ENCODE assay signal across 11 mouse cellular contexts in the genomic region with DNA sequence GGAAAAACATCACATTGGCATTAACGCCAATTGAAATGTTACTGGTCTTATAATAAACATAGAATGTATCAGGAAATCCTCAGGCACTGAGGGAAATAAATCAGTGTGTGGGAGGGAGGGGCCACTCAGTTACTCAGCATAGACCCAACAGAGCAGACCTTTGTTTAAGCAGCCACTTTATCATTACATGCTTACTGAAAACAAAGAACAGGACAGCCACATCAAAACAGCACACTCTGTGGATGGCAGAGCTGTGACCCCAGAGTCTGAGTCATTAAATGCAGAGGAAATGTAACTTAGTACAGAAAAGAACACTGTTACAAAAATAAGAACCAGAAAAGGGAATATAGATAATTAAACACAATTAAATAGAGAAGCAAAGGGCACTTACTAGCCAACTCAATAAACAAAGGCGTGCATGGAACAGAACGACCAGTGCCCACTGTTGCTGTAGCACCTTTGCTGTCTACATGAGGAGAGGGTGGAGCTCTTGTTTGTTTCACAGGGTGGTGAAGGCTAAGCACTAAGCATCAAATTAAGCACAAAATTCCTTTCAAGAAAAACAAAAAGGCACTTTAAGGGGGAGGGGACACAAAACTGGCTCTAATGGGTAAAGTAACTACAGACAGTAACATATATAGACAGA. TPM values are rescaled to one million over a fixed set of nuclear protein-coding genes. Genes with fewer than 3 reads are reported as not detected.
DNase-seq lines count a peak whose midpoint lies in the region; ATAC-seq and TF ChIP-seq lines count a peak whose summit lies in the region.
"Had no signal": no experiment of that assay in that cellular context is flagged by ENCODE, and none has a peak within 500 bp of the region (broad histone marks: within the 10 kb centered on the region; RNA-seq: fewer than 3 reads in every experiment).

No protein-coding gene starts in this region.

- no peak overlapping the region for H3K9ac ChIP-seq in forebrain, postnatal 0 days

- H3K27me3 ChIP-seq in heart, embryonic 10.5 days (ENCODE audit: insufficient read depth, poor library complexity, severe bottlenecking), result no peaks in the 10 kb centered on the region
- no peaks in the 10 kb centered on the region for H3K27me3 ChIP-seq in forebrain, postnatal 0 days (ENCODE audit: insufficient read depth, low read length)

- H3K4me3 ChIP-seq in heart, embryonic 10.5 days, result no peak overlapping the region
- no peak overlapping the region for H3K4me3 ChIP-seq in forebrain, postnatal 0 days (ENCODE audit: low read depth, low read length)

- H3K4me1 ChIP-seq in heart, embryonic 10.5 days, result peaks cover 25% of the 10 kb centered on the region
- H3K4me1 ChIP-seq in forebrain, postnatal 0 days (ENCODE audit: insufficient read depth), result peaks cover 10% of the 10 kb centered on the region

- H3K9me3 ChIP-seq in heart, embryonic 10.5 days, result no peaks in the 10 kb centered on the region
- no peaks in the 10 kb centered on the region for H3K9me3 ChIP-seq in forebrain, postnatal 0 days (ENCODE audit: low read length)

- H3K4me2 ChIP-seq in forebrain, postnatal 0 days (ENCODE audit: low read depth), result no peak overlapping the region

- H3K36me3 ChIP-seq in heart, embryonic 10.5 days, result no peaks in the 10 kb centered on the region
- no peaks in the 10 kb centered on the region for H3K36me3 ChIP-seq in forebrain, postnatal 0 days (ENCODE audit: insufficient read depth)

- 54% methylated on average over 3 of the region's 3 CpGs for WGBS in heart, embryonic 10.5 days
- 39% methylated on average over 3 of the region's 3 CpGs for WGBS in forebrain, postnatal 0 days

- ATAC-seq in forebrain, postnatal 0 days, result peak; percentile 49
- ATAC-seq: activated CD4-positive, CD25-positive, alpha-beta regulatory T cell, adult 4 months had no signal

- H3K27ac ChIP-seq in heart, embryonic 10.5 days, result peak overlapping the region; percentile 37; the same call in 1 of the 2 replicates
- H3K27ac ChIP-seq in forebrain, postnatal 0 days (ENCODE audit: low read depth, low read length), result peak overlapping the region; percentile 35

- no peak for DNase-seq in heart, embryonic 10.5 days (ENCODE audit: low spot score)
- no peak for DNase-seq in heart, postnatal 4 days
- peak; percentile 72 for DNase-seq in 3T3-L1 (ENCODE audit: low read depth, low spot score)
- DNase-seq in forebrain, postnatal 0 days, result no peak
- peak; percentile 29 for DNase-seq in lung, postnatal 25 days (ENCODE audit: low spot score)
- no peak for DNase-seq in adrenal gland, postnatal 25 days
- no peak for DNase-seq in thymus, postnatal 0 days (ENCODE audit: low spot score)
- DNase-seq in urinary bladder, postnatal 4 days (ENCODE audit: low spot score in 2 of 2), result no peak
- DNase-seq: B cell, adult 2 months; cerebellum, adult 8-10 months had no signal

- no peak for TF ChIP-seq CTCF in forebrain, postnatal 0 days (IDR thresholded peaks at IDR 0.05; ENCODE audit: low read depth)

RNA-seq across cellular contexts. Expression of a gene that starts 16.8 kb away (rescaled TPM):
- polyA plus RNA-seq in heart, embryonic 10.5 days (2016; fragmentation: Nextera tagmentation; extraction: Ambion mirVana), result 0.84 and 1.1 TPM in 2 replicates
- total RNA-seq in heart, postnatal 4 days (2021), result 1 to 10 TPM; 5.4 to 5.6 TPM
- total RNA-seq in forebrain, postnatal 0 days (2014; rRNA removed), result 10.2 and 14.0 TPM in 2 replicates
- 1.5 and 1.8 TPM in 2 replicates for polyA plus RNA-seq in forebrain, postnatal 0 days (2015; fragmentation: Nextera tagmentation; extraction: Ambion mirVana)
- total RNA-seq in adrenal gland, postnatal 25 days (2021), result 8.4 and 9.9 TPM in 2 replicates
- polyA plus RNA-seq in thymus, postnatal 0 days (2015; fragmentation: Nextera tagmentation; extraction: Ambion mirVana), result 0.22 and 0.23 TPM in 2 replicates
- polyA plus RNA-seq: activated CD4-positive, CD25-positive, alpha-beta regulatory T cell, adult 4 months had no signal

Comparison
In these comparisons a context has a peak if more than half of its experiments do, and no peak if none do; other contexts are left out.
1. DNase-seq: peak in 3T3-L1 (single experiment) and lung, postnatal 25 days (single experiment); none in heart, embryonic 10.5 days (single experiment), heart, postnatal 4 days (single experiment), forebrain, postnatal 0 days (single experiment), adrenal gland, postnatal 25 days (single experiment), thymus, postnatal 0 days (single experiment) and urinary bladder, postnatal 4 days (0 of 2).